Mouse (Mus musculus) Patski (cell line): ENCODE data around the gene Raf1. TPM values are rescaled to one million over a fixed set of nuclear protein-coding genes. Genes with fewer than 3 reads are reported as not detected.

Experiments
- ATAC-seq: fragments of 100-300 bp; one replicate; pipeline ENCODE4 v1.8.0; 2021
- CTCF ChIA-PET: fragments of 350-600 bp; sonication (Branson Sonifier 250); formaldehyde crosslinking; loops from one replicate; lab custom pipeline; 2022; ENCODE audit warnings: inconsistent platforms; lab: Charles Lee
- POLR2A ChIA-PET: fragments of 350-600 bp; sonication (Branson Sonifier 250); formaldehyde crosslinking; loops from one replicate; lab custom pipeline; 2022; ENCODE audit warnings: antibody characterized with exemption, inconsistent platforms; lab: Charles Lee
- DNase-seq: peaks from one replicate; pipeline ENCODE4 v3.0.0-alpha.2; 2011; ENCODE audit warnings: low read depth, low spot score
- H3K27me3 ChIP-seq: fragments of 371-371 bp; one replicate; pipeline ENCODE4 v1.5.1; 2021
- CTCF ChIP-seq: fragments of 100-300 bp; IDR thresholded peaks from one replicate; pipeline ENCODE4 v1.5.1; 2021
- in situ Hi-C: fragments of 300-500 bp; cut with MboI; formaldehyde crosslinking; loops from 3 replicates; pipeline ENCODE4 v1.11.1; 2018; ENCODE audit warnings: low pct_unique_long_range_greater_than_20kb, mixed read lengths
- polyA plus RNA-seq: library from polyadenylated mRNA; unstranded; gene quantifications from one replicate; pipeline ENCODE4 v1.2.3, GENCODE M21; 2021

Raf1 gene
- polyA plus RNA-seq, 1 experiment from 2014 or later: 96.8 TPM

DNA sequence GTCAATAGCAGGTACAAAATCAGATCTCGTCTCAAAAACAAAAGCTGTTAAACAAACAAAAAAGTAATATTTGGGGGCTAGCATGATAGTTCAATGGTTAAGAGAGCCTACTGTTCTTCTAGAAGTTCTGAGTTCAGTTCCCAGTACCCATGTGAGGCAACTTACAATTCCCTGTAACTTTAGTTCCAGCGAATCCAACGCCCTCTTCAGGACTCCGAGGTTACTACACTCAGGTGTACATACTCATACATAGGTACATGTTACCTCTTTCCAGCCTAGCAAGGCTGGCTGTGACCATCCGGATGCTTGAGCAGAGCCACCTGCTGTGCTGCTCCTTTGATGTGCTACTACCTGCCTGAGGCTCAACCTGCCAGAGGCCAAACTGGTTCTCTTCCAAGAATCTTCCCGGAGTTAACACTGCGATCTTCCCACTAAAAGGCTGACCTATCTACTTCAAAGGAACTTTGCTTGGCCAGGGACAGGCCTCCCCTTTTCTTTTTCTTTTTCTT, 20.3 kb upstream of the Raf1 start:
- CTCF ChIA-PET: no interaction called here

DNA sequence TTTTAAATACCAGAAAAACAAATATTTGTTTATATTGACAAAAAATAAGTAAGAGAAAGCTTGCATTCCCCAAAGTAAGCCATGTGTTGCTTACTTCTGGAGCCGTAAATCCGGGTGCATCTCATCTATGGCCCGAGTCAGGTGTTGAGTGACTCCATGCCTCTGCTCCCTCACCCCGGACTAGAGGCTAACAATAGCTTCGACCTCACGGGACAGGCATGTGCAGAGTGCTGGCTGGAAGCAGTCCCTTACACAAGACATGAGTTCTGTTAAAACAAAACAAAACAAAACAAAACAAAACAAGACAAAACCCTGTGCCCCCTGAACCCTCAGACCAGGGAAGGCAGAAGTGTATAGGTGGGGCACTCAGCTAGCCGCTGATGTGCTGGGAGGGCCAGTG, 18.7 kb upstream of the Raf1 start:
- DNase-seq: no peak
- POLR2A ChIA-PET: no interaction called here
- no peak for TF ChIP-seq CTCF
- in situ Hi-C loops: no loop called here
- ATAC-seq: no peak
- H3K27me3 ChIP-seq: no peaks in the 10 kb centered on the region
- CTCF ChIA-PET: interaction anchor here (1.1 kb wide), 1 partner anchor 12 kb away, joined by 3 read pairs; no protein-coding TSS in a partner anchor

More for the DNA sequence above, 20.3 kb upstream of the Raf1 start:
- H3K27me3 ChIP-seq: no peaks in the 10 kb centered on the region
- ATAC-seq (no peak), DNase-seq (no peak)
- POLR2A ChIA-PET: no interaction called here
- no peak for TF ChIP-seq CTCF
- in situ Hi-C loops: no loop called here

DNA sequence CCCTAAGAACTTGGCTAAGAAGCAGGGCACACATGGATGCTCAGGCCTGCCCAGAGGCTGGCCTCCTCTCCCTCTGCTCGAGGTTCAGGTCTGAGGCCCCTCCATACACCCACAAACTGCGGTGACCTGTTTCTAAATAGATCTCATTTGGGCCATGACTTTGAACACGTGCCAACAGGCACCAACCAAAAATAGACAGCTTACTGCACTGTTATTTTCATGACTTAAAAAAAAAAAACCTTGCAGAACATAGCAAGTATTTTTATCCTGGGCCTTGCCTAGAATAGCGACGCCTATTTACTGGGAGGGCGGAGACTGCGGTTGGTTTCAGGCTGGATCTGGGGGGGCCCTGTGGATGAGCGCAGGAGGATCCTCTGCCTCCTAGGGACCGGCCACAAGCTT, 18.0 kb upstream of the Raf1 start:
- ChIA-PET POLR2A (interaction anchor here (0.6 kb wide), 1 partner anchor 44 kb away, joined by 4 read pairs; no protein-coding TSS in a partner anchor), CTCF (no interaction called here)
- no peak for DNase-seq
- H3K27me3 ChIP-seq: no peaks in the 10 kb centered on the region
- in situ Hi-C loops: no loop called here
- ATAC-seq: no peak
- TF ChIP-seq CTCF: no peak

DNA sequence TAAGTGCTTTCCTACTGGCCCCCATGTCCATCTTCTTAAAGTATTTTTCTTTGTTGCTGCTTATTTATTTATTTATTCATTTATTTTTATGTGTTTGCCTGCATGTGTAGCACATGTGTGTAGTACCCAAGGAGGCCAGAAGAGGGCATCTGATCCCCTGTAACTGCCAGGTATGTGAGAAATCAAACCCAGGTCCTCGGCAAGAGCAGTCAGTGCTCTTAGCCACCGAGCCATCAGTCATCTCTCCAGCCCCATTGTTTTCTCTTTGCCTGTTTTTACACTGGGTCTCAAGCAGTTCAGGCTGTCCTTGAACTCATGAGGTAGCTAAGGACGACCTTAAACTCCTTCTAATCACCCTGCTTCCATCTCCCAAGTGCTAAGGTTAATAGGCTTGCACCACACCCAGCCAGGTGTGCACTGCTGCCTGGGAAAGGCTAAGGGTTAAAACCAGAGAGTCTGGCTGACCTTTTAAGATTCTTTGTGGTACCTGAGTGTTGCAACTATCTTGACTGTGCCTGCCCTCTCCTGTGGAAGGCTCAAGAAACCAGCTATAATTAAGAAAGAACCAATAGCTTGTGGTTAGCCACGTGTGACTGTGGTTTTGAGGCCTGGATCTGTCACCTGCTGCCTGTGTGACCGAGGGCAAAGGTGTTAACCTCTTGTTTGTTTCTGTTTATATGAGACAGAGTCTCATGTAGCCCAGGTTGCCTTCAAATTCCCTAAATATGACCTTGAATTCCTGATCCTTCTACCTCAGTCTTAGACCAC, 16.7 kb upstream of the Raf1 start:
- H3K27me3 ChIP-seq: no peaks in the 10 kb centered on the region
- peak; percentile 55 for TF ChIP-seq CTCF
- no peak for ATAC-seq
- POLR2A ChIA-PET: no interaction called here
- DNase-seq: no peak
- in situ Hi-C loops: no loop called here
- CTCF ChIA-PET: interaction anchor here (1.3 kb wide), 1 partner anchor 24 kb away, joined by 5 read pairs; no protein-coding TSS in a partner anchor

DNA sequence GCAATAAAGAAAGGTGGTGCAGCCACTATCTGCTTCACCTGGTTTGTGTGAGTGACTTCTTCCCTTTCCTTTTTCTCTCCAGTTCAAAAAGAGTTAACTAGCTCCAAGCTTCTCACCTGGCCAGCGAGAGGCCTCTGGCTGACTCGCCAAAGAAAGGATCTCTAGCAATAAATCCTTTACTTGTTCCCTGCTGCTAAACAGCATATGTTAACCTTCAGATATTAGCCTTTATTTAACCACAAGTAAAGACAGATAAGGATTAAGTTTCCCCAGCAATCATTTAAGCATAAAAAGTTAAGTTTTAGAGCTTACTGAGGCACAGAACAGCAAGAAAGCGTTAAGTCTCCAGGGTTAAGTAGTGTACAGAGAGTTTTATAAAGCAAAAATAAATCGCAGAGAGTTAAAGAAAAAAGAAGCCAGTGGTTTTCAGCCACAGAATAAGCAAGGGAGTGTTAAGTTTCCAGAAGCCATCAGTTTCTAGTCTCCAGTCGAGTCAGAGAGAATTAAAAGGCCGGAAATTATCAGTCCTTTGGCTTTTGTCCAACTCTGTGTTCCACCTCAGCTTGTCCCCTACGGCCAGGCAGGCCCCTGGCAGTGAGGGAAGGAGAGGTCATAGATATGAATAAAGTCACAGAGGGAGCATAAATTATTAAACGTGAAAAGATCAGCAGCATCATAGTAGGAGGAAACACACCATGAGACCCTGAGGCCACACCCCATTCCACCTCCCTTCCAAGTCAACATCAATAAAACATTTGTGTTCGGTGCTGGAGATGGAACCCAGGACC, 15.9 kb upstream of the Raf1 start:
- no peak for TF ChIP-seq CTCF
- in situ Hi-C loops: no loop called here
- POLR2A ChIA-PET: interaction anchor here (0.7 kb wide), 1 partner anchor 16 kb away, joined by 3 read pairs; the partner anchor contains the start of gene Raf1
- CTCF ChIA-PET: interaction anchor here (1.3 kb wide), 1 partner anchor 25 kb away, joined by 5 read pairs; no protein-coding TSS in a partner anchor
- ATAC-seq (no peak), DNase-seq (no peak)
- H3K27me3 ChIP-seq: no peaks in the 10 kb centered on the region

DNA sequence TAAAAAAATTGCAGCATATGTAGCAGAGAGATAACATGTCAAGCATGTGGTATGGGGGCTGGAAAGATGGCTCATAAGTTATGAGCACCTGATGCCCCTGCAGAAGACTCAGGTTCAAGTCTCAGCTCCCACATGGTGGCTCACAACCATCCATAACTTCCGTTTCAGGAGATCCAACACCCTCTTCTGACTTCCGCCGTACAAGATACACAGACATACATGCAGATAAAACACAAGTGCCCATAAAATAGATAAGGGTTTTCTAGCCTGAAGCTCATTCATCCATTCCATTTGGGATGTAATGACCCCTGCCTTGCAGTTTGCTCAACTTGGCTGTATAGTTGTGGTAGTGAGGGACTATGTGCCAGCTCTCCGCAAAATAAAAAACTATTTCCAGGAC, 13.7 kb upstream of the Raf1 start:
- POLR2A ChIA-PET: no interaction called here
- no peak for TF ChIP-seq CTCF
- no peak for ATAC-seq
- DNase-seq: no peak
- H3K27me3 ChIP-seq: no peaks in the 10 kb centered on the region
- in situ Hi-C loops: no loop called here
- CTCF ChIA-PET: interaction anchor here (0.7 kb wide), 1 partner anchor 81 kb away, joined by 3 read pairs; no protein-coding TSS in a partner anchor

DNA sequence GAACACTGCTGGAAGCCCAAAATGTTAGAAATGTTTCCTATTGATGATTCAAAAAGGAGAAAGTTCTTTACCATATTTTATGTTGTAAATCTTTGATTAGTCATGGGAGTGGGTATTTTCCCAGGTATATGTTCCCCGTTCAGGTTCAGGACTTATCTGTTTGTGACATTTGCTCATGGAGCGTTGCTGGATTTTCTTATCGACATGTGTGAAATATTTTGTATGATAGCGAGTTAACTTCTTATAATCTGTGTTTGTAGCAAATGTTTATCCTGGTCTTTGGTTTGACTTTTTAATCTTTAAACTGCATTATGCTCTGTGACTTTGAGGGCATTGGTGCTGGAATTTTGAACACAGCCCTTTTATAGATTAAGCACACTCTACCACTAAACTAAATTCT, 12.2 kb upstream of the Raf1 start:
- no peaks in the 10 kb centered on the region for H3K27me3 ChIP-seq
- ATAC-seq (no peak), DNase-seq (no peak)
- in situ Hi-C loops: no loop called here
- POLR2A ChIA-PET: interaction anchor here (0.9 kb wide), 1 partner anchor 11 kb away, joined by 4 read pairs; no protein-coding TSS in a partner anchor
- CTCF ChIA-PET: interaction anchor here (1.3 kb wide), 1 partner anchor 9 kb away, joined by 3 read pairs; no protein-coding TSS in a partner anchor
- TF ChIP-seq CTCF: no peak

DNA sequence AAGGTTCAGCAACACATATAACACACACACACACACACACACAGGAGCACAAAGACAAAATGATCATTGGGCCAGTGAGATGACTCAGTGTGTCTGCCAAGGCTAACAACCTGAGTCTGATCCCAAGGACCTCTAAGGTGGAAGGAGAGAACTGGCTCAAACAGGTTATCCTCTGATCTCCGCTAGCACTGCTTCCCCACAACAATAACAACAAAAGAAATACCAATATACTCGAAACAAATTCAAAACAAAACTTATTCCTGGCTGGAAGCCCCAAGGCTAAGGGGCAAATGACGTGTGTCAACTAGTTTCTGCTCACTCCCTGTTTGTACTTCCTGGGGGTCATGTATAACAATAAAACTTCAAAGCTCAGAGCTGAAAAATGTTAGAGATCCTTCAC, 11.3 kb upstream of the Raf1 start:
- H3K27me3 ChIP-seq: no peaks in the 10 kb centered on the region
- in situ Hi-C loops: no loop called here
- no peak for DNase-seq
- ChIA-PET CTCF (interaction anchor here (1.3 kb wide), 1 partner anchor 9 kb away, joined by 3 read pairs; no protein-coding TSS in a partner anchor), POLR2A (interaction anchor here (0.9 kb wide), 1 partner anchor 10 kb away, joined by 4 read pairs; no protein-coding TSS in a partner anchor)
- no peak for TF ChIP-seq CTCF
- ATAC-seq: no peak

DNA sequence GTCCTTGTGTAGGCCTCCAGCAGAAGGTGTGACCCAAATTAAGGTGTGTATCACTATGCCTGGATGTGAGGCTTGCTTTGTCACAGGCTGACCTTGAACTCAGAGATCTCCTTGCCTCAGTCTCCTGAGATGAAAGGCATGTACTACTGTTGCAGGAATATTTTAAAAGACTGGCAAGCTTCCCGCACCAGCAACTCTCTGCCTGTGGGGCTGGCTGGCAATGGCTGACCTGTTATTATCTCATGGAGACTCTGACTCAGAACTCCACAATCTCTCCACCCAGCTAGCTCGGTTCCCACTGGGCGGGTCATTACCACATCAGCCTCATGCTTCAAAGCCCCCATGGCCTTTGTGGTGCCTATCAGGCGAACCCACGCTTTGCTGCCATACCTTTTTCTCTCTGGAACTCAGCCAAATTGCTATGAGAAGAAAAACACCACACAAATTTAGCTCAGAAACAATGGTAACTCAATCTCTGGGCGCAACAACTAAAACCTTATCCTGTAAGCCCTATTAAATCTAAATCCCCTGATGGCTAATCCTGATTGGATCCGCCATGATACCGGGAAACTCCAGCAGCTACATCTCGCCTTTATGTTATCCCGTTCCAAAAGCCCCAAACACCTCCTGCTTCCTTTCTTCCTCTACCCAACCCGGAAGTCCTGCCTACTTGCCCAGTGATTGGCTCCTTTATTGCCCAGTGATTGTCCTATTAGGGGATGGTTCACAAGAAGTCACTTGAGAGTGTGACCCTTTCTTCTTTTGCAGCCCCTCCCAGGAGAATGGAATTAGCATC, 8.6 kb upstream of the Raf1 start:
- ChIA-PET POLR2A (no interaction called here), CTCF (no interaction called here)
- no peak for ATAC-seq
- DNase-seq: no peak
- no peaks in the 10 kb centered on the region for H3K27me3 ChIP-seq
- no peak for TF ChIP-seq CTCF
- in situ Hi-C loops: no loop called here

DNA sequence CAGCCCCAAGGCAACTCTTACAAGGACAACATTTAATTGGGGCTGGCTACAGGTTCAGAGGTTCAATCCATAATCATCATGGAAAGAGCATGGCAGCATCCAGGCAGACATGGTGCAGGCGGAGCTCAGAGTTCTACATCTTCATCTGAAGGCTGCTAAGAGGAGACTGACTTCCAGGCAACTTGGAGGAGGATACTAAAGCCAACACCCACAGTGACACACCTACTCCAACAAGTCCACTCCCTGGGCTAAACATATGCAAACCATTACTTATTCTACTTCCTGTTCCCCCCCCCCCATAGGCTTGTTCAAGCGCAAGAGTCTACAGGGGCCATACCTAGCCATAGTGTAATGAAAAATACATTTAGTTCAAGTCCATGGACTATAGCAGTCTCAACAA, 7.8 kb upstream of the Raf1 start:
- ChIA-PET CTCF (no interaction called here), POLR2A (interaction anchor here (1.3 kb wide), 1 partner anchor 10 kb away, joined by 3 read pairs; no protein-coding TSS in a partner anchor)
- ATAC-seq (no peak), DNase-seq (no peak)
- no peaks in the 10 kb centered on the region for H3K27me3 ChIP-seq
- no peak for TF ChIP-seq CTCF
- in situ Hi-C loops: no loop called here
